Mouse (Mus musculus) activated CD4-positive, CD25-positive, alpha-beta regulatory T cell, adult 9 weeks (primary cell): ENCODE measurements around the gene Grm6. TPM values are rescaled to one million over a fixed set of nuclear protein-coding genes. Genes with fewer than 3 reads are reported as not detected.

Experiments used
- polyA plus RNA-seq: library from polyadenylated mRNA; unstranded; fragments of 100-300 nt; shearing (Covaris generic); gene quantifications from one replicate; pipeline ENCODE4 v1.2.1, GENCODE M21; 2017

Gene Grm6
- polyA plus RNA-seq = 0.07 TPM

DNA sequence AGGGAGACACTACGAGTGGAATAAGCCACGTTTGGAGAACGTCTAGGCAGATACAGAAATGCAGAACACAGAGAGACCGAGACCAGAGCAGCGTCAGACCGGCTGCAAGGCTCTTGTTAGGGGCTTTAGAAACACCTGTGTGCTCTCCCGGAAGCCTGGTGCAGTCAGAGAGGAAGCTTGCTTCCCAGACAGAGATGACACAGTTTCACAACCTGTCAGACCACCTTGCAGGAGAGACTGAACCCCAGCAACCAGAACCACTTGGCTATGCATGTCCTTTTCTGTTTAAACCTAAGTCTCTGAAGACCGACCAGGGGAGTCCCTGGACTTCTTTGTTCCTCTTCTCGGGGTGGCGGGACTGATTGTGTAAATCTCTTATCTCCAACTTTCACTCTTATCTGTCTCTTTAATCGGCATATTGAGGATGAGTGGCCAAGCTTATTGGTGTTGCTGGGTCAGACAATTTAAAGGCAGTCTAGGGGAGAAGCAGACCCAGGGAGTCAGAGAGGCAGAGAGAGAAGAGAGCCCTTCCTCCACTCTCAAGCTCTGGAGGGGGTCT, at the start of gene Grm6:
Grm6 (plus strand) TSS at position 509 of the 559 bp plus-strand sequence.

DNA sequence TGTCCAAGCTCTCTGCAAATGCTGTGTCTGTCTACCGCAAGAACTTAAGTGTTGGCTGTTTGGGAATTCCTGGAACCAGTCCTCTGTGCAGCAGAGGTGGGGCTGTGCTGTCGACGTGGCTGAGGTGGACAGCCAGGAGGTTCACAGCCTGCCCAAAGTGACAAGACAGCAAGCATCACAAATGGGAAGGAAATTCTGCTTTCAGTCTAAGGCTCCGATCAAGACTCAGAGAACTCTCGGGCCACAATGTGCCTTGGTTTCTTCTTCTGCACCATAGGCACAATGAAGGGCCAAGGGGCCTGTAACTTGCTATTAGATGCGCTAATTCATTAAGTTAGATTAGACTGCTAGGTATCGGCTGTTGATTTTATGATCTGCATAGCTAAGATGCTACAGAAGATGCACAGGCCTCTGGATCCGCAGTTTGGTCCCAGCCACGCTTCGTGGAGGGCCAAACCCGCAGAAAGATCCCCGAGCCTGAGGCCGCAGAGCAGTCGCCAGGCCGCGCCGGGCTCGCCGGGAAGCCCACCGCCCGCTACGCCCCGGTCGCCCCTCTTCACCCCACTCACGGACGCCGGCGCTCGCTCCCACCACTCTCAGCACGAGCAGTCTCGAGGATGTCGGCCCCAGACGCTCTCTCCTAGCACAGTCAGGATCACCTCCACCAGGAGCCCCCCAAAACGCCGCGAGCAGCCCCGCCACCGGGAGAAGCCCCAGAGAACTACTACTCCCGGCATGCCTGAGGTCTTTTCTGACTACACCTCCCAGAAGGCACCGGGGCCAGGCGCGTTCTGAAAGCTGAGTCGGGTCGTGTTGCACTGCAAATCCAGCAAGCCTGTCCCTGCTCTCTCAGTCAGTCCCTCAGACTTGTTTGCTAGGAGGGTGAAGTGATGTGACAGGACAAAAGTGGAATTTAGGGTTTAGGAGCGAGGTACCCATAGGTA, 23.2 kb upstream of the Grm6 start, which contains the start of gene Zfp354c:
Zfp354c (minus strand) TSS at position 715 of the 944 bp plus-strand sequence.

DNA sequence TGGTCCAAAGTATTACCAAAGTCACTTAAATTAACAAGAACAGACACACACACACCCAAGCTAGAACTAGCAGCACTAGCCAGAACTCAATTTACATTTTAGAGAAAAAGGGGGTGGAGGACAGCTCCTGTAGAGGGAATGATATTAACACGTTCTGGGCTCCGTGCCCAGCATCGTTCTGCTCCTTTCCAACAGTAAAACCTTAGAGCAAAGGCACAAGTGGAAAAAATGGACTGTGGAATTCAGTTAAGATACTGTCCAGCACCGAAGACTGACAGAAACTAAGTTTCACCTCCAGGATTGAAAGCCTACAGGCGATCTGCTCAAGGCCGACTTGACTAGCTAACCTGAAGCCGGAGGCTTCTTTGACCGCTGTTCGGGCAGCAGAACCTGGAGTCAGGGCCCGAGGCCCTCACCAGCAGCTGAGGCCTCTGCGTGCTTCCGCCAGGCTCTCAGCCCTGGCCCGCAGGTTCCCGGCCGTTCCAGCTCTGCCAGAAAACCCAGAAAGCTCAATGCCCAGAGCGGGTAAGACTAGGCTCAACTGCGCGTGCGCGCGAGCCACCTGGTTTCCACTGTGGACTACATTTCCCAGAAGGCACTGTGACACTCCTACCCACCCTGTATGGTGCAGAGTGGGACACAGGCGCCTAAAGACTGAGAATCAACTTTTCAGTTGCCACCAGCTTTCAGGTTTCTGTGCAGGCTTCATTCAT, 9.3 kb upstream of the Grm6 start, which contains the start of gene Zfp879:
Zfp879 (minus strand) TSS at position 530 of the 713 bp plus-strand sequence.

DNA sequence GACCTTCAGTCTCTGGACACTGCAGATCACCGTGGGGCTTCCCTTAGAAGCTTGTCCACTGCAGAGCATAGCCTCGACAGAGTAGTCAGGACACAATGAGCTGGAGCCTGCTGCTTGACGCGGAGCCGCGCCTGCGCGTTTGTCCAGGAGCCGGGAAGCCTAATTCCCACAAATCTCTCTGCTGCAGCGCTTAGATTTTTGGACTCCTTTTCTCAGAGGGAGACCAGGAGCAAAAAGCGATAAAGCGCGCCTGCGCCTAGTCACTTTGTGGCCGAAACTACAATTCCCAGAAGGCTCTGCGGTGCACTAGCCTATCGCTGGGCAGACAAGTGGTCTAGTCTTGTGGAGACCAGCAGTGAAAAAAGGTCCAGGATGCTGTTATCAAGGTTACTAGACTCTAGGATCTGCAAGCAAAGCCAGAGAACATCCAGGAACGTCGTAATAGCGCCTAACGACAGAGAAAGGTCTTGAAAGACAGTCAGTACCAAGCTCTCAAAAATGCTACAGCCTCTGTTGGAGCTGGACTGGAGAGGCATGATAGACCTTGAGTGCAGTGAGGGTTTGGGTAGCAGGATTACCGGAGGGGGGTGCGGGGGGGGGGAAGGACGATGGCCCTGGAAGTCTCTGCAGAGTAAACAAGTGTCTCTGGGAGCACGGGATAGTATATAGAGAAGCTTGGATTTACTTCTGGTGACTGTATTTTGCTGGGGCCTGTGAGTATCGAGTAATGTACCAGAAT, 37.1 kb downstream of the Grm6 start, which contains the start of gene Zfp454:
Zfp454 (minus strand) TSS at position 262 of the 739 bp plus-strand sequence.

Other genes with a start within 250 kb of the Grm6 start
- not detected for gene Adamts2, start 248.6 kb upstream of the Grm6 start, polyA plus RNA-seq
- gene Zfp354c, start 23.0 kb upstream of the Grm6 start, polyA plus RNA-seq = 1.5 TPM
- gene Zfp879, start 9.1 kb upstream of the Grm6 start, polyA plus RNA-seq = not detected
- not detected for gene Zfp454, start 37.0 kb downstream of the Grm6 start, polyA plus RNA-seq
- 1.9 TPM for gene Zfp2, start 65.5 kb downstream of the Grm6 start, polyA plus RNA-seq
- not detected for gene Zfp354b, start 80.9 kb downstream of the Grm6 start, polyA plus RNA-seq
- gene 4933414I15Rik, start 93.1 kb downstream of the Grm6 start, polyA plus RNA-seq = not detected
- not detected for gene Prop1, start 103.1 kb downstream of the Grm6 start, polyA plus RNA-seq
- not detected for gene Olfr1378, start 115.8 kb downstream of the Grm6 start, polyA plus RNA-seq
- gene Olfr1377, start 131.3 kb downstream of the Grm6 start, polyA plus RNA-seq = not detected
- not detected for gene Olfr51, start 152.9 kb downstream of the Grm6 start, polyA plus RNA-seq
- 0.10 TPM for gene Olfr54, start 163.6 kb downstream of the Grm6 start, polyA plus RNA-seq
- gene Olfr1375, start 197.4 kb downstream of the Grm6 start, polyA plus RNA-seq = not detected
- gene Zfp354a, start 208.6 kb downstream of the Grm6 start, polyA plus RNA-seq = not detected